Mouse (Mus musculus): ENCODE data around the gene Fkbp3. TPM values are rescaled to one million over a fixed set of nuclear protein-coding genes. Genes with fewer than 3 reads are reported as not detected.

Gene Fkbp3
- 181 and 186 TPM in 2 replicates for polyA plus RNA-seq (2015; fragmentation: Nextera tagmentation; extraction: Ambion mirVana)

GRCm38 (mm10) chr12:65073611-65074178 is at the start of gene Fkbp3:
Gene Fkbp3, minus strand, starts transcription at chr12:65074007.

GRCm38 (mm10) chr12:65075085-65075732 is 1.4 kb upstream of the Fkbp3 start, which contains the start of gene Fancm:
Gene Fancm, plus strand, starts transcription at chr12:65075603.

GRCm38 (mm10) chr12:65036190-65036870 is 37.5 kb downstream of the Fkbp3 start, which contains the start of gene Prpf39:
Gene Prpf39, plus strand, starts transcription at chr12:65036333.

Other genes with a start within 250 kb of the Fkbp3 start
- 1.3 and 1.6 TPM in 2 replicates for gene Gm527, start 156.1 kb downstream of the Fkbp3 start, polyA plus RNA-seq (2015; fragmentation: Nextera tagmentation; extraction: Ambion mirVana)
- gene Klhl28, start 108.5 kb downstream of the Fkbp3 start, polyA plus RNA-seq (2015; fragmentation: Nextera tagmentation; extraction: Ambion mirVana), result 5.9 and 7.7 TPM in 2 replicates
- 10.1 and 11.6 TPM in 2 replicates for gene Togaram1, start 108.2 kb downstream of the Fkbp3 start, polyA plus RNA-seq (2015; fragmentation: Nextera tagmentation; extraction: Ambion mirVana)
- 24.5 and 27.4 TPM in 2 replicates for gene Prpf39, start 37.7 kb downstream of the Fkbp3 start, polyA plus RNA-seq (2015; fragmentation: Nextera tagmentation; extraction: Ambion mirVana)
- gene Fancm, start 1.6 kb upstream of the Fkbp3 start, polyA plus RNA-seq (2015; fragmentation: Nextera tagmentation; extraction: Ambion mirVana), result 7.2 and 8.2 TPM in 2 replicates
- gene Mis18bp1, start 98.6 kb upstream of the Fkbp3 start, polyA plus RNA-seq (2015; fragmentation: Nextera tagmentation; extraction: Ambion mirVana), result 51.5 and 57.9 TPM in 2 replicates
- not detected in 2 replicates for gene Wdr20rt, start 151.5 kb upstream of the Fkbp3 start, polyA plus RNA-seq (2015; fragmentation: Nextera tagmentation; extraction: Ambion mirVana)

Data from spleen, postnatal 0 days (tissue).